Mouse (Mus musculus): ENCODE measurements around the gene Capg.
A peak's percentile ranks its signal among the peaks of the same experiment; 100 is the strongest.

Gene Capg

DNA sequence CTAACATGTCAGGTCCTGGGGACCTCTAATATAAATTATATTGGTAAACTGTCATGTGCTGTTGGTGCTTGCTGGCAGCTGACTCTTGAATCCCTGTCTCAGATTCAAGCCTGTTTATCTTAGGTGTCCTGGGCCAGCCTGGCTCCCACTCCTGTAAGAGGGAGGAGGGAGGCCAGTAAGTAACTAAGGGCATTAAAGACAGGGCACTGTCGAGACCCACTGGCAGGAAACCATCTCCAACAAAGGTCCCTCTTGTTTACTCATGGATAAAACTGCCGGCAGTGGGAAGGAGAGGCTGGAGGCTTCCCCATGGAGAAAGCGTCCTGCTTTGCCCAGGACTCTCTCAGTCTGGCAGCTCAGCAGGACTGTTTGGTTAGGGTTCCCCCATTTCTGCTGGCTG, 27.6 kb downstream of the Capg start:
- DNase-seq, result no peak

DNA sequence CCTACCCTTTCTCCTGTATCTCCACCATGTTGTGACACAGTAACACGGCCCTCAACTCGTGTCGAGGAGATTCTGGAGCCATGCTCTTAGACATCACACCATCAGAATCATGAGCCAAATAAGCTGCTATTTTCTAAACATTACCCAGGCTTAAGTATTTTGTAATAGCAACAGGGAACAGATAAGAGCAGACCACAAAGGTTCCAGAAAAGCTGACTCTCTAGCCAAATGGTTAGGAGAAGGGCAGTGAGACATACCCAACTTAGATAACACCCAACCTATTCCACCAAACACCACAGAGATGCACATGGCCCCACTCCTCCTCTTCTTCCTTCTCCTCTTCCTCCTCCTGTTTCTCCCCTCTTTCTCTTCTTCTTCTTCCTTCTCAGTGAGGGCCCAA, 31.9 kb downstream of the Capg start:
- DNase-seq, result no peak

DNA sequence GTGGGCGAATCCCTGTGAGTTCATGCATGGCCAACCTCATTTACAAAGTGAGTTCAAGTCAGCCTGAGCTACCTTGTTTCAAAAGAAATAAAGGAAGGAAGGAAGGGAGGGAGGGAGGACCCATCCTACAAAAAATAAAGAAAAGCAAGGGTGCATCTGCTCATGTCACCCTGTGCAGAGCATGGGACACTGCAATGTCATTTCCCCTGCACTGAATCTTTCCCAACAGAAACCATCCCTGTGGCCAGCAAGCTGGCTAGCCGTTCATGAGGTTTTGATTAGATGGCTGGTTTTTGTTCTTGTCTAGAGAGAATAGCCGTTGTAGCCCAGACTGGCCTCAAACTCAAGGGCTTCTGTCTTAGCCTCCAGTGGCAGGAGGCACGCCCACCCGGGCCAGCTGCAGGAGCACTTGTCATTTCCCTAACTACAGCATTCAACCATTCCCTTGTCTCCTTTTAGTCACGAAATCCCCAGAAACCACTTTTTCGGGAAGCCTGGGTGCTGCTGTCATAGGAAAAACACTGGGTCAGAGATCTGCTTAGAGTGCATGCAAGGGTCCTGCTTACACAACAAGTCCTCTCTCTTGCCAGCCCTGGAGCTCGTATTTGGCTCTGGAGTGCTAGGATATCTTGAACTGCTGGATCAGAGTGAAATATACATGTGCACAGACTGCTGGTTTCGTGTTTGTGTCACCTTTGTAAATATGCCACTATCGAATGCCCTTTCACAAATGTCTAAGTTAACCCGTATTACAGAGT, 37.6 kb downstream of the Capg start:
- DNase-seq, result no peak

DNA sequence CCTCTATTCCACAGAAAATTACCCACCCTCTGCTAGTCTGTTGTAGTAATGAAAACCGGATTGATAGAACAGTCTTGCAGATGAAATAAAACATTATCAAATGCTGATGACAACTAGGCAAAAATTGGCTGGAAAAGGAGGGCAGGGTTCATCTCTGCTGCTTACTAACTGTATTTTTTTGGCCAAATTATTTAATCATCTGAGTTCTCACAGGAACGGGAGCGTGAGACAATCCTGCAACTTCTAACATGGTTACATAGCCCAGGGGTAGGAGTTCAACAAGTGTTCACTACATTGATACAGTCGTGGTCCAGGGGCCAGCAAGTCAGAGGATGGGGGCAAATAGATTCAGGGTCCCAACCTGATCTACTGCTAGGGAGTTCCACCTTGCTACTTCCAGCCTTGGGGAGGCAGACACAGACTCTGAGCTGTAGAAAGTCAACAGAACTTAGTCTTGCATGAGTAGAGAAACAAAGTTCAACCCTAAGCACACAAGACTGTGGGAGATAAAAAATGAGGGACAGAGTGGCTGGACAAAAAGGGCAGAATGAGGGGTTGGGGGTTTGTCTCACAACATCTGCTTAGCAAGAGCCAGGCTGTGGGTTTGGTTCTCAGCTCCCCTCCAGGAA, 39.1 kb downstream of the Capg start:
- no peak for DNase-seq

DNA sequence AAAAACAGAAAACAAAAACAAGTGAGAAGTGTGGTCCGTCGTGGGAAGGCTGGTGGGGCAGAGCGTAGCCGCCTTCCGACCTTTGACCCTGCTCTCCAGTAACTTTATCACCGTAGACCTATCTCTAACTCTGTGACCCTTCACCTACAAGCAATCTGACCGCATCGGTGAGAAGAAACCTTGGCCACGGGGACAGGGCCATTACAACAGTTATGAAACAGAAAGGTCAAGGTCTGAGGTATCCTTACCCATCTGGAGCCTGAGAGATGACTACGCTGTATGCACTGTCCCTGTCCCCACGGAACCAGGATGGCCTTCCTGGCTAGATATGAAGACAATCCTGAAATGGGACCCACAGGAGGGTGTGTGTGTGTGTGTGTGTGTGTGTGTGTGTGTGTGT, 40.0 kb downstream of the Capg start:
- DNase-seq, result no peak

DNA sequence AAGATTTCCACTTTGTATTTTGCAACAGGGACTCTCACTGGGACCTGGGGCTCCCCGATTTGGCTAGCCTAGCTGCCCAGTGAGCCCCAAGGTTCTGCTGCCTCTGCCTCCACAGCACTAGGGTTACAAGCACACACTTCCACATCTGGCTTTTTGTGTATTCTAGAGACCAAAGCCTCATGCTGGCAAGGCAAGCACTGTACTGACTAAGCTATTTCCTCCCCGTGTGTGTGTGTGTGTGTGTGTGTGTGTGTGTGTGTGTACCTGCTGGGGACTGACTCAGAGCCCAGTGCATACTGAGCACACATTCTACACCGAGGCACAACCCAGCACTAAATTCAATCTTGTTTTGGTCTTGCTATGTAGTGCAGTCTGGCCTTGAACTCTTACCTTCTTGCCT, 42.5 kb downstream of the Capg start:
- no peak for DNase-seq

DNA sequence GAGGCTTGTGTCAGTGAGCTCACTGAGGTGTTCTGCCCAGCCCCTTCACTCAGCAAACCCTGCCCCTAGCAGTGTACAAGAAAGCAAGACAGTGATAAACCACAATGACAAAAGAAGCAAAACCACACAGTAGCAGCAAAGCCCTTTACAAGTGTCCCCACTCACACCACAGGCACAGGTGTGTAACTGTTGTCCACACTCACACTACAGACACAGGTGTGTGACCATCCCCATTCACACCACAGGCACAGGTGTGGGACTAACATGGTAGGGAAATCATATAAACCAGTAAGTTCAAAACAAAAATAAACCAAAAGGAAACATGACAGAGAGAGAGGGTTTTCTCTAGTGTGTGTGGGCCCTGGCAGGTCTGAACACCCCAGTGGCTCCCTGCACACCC, 44.1 kb downstream of the Capg start:
- no peak for DNase-seq

DNA sequence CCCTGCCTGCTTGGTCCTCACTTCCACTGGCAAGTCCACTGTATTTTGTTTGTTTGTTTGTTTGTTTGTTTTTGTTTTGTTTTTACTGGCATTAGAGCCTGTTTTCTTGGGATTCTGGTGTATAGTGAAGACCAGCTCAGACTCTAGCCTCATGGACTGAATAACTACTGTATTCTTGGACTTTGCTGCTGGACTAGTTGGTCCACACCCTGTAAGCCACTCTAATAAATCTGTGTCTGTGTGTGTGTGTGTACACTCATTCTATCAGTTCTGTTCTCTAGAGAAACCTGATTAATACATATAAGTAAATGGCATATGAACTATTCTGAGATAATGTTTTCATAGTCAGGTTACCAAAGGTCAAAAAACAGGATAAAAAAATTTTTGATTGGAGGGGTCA, 45.9 kb downstream of the Capg start:
- DNase-seq, result no peak

DNA sequence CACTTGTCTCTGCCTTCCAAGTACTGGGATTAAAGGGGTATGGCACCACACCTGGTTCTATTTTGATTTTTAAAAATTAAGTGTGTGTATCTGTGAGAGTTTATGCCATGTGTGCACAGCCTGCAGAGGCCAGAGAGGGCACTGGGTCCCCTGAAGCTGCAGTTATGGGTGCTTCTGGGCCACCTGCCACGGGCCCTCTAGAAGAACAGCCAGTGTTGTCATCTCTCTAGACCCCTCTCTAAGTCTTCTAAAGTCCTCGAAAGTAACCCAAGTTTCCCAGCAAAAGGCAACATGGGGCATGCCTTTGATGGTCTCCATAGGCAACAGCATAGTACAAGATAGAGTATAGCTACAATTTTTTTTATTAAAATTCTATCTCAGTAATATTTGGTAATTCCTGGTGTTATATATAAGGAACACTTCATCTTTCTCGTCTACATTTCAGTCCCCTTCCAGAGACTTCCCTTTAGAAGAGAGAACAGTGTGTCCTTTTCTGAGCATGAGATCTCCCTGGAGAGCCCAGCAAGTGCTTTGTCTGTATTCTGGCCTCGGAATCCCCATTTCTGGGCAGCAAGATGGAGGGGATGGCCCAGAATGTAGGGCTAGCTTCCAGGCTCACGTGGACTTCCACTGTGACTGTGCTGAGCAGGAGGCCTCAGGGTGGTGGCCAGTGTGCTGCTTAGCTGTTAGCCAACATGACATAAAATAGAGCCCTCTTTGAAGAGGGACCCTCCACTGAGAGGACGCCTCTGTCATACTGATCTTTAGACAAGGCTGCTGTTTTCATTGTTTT, 49.0 kb downstream of the Capg start:
- DNase-seq, result peak; percentile 28

DNA sequence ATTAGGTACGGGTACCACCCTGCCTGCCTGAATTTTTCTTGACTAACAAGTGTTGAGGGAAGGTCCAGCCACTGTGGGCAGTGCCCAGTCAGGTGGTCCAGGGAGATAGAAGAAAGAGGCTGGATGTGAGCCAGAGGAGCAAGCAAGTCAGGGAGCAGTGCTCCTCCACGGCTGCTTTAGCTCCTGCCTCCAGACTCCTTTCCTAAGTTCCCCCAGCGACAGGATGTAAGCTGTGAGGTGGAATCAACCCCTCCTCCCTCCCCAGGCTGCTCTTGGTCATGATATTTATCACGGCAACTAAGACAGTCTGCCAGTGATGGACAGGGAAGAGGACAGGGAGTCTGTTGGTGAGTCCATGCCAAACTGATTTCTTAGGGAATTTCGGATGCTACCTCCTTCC, 49.7 kb downstream of the Capg start:
- no peak for DNase-seq

DNA sequence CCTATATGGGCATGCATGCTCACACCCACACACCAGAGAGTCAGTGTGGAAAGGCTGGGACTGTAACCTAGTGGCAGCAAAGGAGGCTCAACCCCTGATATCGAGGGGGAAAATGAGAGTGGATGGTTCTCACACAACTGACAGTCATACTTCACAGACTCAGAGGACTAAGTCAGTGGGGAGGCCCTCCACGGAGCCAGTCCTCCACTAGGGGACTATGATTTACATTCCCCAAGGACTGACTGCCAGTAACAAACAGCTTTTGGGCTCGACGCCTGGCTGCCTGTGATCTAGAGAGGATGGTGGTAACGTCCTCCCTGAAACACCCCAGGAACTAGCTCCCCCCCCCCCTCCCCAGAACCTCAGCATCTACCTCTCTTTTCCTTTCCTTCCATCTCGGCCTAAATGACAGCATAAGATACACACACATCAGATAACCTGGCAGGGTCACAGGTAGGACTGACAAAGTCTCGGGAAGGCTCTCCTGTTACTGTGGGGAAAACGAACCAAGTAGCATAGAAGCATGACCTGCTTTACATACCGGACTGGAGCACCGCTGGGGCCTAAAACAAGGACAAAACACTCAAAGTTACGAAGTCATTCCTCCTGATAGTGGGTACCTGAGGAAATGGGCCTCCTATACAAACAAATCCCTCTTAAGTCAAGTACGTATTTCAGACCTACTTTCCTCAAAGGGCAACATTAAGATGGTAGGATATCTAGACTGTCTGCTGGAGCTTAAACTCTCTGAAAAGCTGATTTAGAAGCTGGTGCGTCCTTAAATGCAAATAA, 53.1 kb downstream of the Capg start:
- DNase-seq, result no peak

DNA sequence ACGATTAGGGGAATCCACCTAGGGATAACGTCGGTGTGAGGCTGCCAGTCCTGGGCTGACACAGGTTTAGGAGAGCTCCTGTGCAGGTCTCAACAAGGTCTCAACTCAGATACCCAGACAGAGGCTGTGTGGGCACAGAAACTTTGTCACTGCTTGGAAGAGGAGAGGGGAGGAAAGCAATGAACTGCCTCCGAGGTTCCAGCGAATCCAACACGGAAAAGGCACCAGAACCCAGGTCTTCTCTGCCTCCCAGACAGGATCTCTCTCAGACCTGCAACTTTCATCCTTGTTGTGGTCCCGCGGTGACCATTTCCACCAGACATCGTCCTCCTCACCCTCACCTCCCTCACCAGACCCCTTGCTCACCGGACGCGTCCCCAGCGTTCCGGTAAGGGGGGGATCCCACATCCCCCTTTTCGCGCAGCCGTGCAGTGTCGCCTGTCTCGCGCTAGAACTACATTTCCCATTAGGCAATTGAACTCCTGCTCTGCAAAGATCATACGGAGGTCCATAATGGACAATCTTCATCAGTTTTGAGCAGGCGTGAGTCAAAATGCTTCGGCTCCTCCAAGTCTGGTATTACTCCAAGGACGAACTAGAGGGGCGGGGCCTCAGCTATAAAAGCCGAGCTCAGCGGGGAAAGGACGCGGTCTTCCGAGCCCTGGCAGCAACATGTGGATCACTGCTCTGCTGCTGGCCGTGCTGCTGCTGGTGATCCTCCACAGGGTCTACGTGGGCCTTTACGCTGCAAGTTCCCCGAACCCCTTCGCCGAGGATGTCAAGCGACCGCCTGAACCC, 54.0 kb downstream of the Capg start, which contains the start of the genes Elmod3 and Retsat:
TSS of gene Elmod3 (minus strand) at position 458 of the 798 bp plus-strand sequence.
TSS of gene Retsat (plus strand) at position 520 of the 798 bp plus-strand sequence.
- peak; percentile 94 for DNase-seq

DNA sequence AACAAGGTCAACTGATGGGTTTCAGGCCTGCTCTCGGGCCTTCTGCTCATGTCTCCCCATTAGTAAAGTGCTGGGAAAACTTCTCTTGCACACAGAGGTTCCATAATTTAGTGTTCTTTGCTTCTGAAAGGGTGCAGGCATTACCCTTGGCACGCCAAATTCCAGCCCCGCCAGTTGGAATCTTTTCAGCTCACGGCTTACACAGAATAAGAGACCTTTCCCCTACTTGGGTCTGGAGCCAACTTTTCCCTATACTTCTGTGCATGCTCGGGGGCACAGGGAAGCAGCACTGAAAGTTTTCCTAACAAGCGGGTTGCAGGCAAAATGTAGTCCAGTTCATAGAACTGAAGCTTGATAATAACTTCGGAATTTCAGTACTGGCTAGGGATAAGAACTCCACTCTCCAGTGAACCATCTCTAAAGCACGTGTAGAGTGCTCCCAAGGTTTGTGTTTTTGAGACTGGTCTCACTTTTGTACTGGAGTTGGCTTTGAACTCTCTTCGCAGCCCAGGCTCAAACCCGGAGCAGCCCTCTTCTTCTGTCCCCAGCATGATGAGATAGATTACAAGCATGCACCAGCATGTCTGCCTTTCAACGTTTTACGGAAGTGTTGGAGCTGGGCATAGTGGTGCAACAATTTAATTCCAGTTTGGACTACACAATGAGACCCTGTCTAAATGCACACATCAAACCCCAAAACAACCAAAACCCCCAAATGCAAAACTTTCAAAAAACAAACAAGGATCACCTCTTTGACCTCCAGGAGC, 54.8 kb downstream of the Capg start:
- DNase-seq, result peak; percentile 29

DNA sequence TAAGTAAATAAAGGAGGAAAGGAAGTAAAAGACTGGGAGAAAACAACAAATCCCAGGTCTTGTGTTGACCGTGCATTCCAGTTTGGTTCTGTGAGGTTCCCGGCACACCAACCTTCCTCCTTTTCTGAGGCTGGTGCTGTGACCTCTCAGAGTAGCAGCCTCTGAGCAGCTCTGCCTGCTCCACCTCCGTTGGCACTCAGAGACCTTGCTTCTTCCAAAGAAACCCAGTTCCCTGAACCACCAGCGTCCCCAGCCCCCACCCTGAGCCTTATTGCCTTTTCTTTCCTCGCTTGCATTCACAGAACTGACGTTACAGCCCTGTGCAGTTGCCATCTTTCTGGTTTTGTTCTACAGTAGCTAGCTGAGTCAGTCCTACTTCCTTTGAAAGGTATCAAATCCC, 56.0 kb downstream of the Capg start:
- no peak for DNase-seq

DNA sequence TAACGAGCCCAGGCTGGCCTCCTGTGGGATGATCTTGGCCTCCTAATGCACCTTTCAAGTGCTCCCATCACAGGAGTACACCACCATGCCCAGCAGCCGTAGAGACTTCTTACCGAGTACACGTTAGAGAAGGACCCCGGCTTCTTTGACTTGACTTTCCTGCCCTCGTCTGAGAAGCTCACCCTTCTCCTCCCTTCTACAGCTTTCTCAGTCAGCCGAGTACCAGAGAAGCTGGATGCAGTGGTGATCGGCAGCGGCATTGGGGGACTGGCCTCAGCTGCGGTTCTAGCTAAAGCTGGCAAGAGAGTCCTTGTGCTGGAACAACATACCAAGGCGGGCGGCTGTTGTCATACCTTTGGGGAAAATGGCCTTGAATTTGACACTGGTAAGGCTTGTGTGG, 56.6 kb downstream of the Capg start:
- no peak for DNase-seq

DNA sequence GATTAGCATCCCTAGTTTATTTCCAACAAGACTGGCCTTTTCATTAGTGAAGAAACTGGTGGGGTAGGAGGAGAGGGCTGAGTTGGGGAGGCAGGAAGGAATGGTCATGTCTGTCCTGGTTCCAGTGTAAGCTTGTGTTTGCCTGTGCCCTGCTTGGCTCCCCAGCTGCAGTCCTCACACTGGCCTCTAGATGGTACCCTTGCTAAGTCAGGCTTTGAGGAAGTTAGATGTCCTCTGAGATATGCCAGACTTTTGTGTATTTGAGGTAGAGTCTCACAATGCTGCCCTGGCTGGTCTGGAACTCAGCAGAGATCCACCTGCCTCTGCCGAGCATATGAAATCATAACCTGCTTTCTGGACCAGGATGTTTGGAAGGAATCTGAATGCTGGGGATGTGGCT, 57.5 kb downstream of the Capg start:
- peak; percentile 79 for DNase-seq

DNA sequence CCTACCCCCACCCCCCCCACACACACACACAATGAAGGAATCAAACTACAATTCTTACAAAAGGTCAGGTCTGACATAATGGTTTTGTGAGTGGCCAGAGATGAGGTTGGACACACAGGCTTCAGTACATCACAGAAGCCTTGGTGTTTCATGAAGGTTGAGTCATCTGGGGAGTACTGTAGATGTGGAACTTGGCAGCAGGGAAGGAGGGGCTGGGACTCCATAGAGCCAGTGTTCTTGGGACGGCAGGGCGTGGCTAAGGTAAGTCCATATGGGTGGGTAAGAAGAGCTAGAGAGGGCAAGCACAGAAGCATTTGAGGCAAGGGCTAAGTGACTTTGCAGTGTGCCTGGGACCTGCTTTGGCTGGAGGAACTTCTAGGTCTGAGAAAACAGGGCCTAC, 59.9 kb downstream of the Capg start:
- no peak for DNase-seq

DNA sequence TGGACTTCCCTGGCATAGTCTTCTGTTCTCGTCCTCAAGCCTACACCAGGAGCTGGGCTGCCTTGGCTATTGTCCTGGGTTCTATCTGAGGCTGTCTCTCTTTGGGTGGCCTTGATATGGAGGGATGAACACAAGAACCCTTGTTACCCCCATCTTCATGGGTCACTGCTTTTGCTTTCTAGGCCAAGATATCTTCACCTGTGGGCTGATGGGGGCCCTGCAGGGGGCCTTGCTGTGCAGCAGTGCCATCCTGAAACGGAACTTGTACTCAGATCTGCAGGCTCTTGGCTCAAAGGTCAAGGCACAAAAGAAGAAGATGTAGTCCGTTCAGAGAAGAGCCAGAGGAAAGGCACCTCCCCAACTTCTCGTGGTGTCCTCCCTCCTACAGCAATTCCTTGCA, 62.9 kb downstream of the Capg start:
- no peak for DNase-seq

DNA sequence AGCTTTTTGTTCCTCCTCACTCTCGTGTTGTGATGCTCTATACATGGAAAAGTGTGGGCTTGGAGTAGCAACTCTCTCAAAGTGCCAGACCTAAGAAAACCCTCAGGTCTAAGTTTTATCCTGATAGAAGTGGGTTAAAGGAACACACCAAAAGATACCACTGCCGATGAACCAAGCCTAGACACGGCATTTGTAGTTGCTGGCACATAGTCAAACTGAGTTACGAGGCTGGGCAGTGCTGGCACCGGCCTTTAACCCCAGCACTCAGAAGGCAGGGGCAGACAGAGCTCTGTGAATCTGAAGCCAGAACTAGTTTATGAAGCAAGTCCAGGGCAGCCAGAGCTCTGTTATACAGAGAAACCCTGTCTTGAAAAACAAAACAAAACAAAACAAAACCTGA, 63.5 kb downstream of the Capg start:
- no peak for DNase-seq

DNA sequence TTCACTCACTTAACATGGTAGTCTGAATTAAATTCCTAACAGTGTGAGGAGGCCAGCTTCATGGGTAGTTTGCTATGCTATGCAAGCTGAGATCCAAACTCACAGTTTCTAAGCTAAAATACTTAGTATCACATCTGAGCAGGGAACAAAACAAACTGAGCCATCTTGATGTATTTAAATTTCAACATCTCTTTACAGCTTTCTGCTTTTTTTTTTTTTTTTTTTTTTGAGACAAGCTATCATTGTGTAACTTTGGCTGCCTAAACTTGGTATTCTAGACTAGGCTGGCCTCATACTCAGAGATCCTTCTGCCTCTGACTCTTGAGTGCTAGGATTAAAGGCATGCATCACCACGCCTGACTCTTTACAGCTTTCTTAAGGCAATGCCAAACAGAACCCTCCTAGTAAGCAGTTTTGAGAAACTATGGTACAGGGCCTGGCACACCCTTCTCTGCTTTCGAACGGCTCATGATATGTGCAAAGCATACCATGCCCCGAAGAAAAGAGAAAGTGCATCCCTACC, 64.5 kb downstream of the Capg start:
- DNase-seq, result no peak

DNA sequence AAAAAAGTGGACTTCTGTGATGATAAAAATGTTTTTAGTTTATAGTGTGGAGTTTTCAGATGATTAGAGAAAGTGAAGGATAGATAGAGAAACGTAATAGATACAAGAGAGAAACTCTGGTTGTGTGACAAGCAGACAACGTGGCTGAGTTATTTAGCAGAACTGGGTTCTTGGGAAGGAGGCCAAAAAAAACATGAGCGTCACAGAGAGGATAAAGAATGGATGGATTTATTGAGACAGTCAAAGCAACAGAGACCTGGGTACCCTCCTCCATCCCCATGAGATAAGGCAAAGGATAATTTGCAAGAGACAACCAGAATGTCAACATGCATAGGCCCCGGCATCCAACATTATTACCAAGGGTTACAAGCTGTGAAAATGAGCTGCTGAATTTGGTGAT, 66.1 kb downstream of the Capg start:
- no peak for DNase-seq
